8 mouse cellular contexts compared by ENCODE assay signal in the genomic region with DNA sequence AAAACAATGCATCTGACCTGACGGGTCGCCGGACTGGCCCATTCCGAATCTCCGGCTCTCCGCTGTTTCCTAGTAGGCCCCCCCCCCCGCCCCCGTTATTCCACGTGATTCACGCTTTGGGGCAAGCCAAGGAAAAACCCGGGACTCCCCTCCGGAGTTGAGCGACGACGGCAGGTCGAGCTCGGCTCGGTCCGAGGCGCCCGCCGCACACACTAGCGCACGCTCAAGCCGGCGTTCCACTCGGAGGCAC.
DNase-seq lines count a peak whose midpoint lies in the region; ATAC-seq and TF ChIP-seq lines count a peak whose summit lies in the region.

No protein-coding gene starts in this region.

- no peak for TF ChIP-seq EP300 in liver, postnatal 0 days (IDR thresholded peaks at IDR 0.05; ENCODE audit: low read depth)

- peaks cover 43% of the 10 kb centered on the region for H3K27me3 ChIP-seq in heart, embryonic 14.5 days (ENCODE audit: control insufficient read depth, insufficient read depth, low read length)
- peaks cover 61% of the 10 kb centered on the region for H3K27me3 ChIP-seq in E14TG2a.4 (ENCODE audit: insufficient read depth, low read length)
- H3K27me3 ChIP-seq in forebrain, embryonic 13.5 days = peaks cover 88% of the 10 kb centered on the region
- H3K27me3 ChIP-seq in liver, postnatal 0 days (ENCODE audit: insufficient read depth, low read length) = peaks cover 44% of the 10 kb centered on the region

- H3K36me3 ChIP-seq in heart, embryonic 14.5 days (ENCODE audit: control insufficient read depth, insufficient read depth, low read length) = no peaks in the 10 kb centered on the region
- no peaks in the 10 kb centered on the region for H3K36me3 ChIP-seq in E14TG2a.4 (ENCODE audit: insufficient read depth, low read length)
- H3K36me3 ChIP-seq in forebrain, embryonic 13.5 days (ENCODE audit: poor library complexity, severe bottlenecking) = no peaks in the 10 kb centered on the region
- H3K36me3 ChIP-seq in liver, postnatal 0 days (replicated peaks; ENCODE audit: insufficient read depth, low read length) = no peaks in the 10 kb centered on the region

- H3K27ac ChIP-seq in heart, embryonic 14.5 days (replicated peaks in 1 of 2; ENCODE audit: control insufficient read depth in 1 of 2, insufficient read depth in 1 of 2, low read depth in 2 of 2, low read length in 2 of 2) = peak overlapping the region; percentile 28 to 88; a peak in 3 of 4 replicates
- H3K27ac ChIP-seq in forebrain, embryonic 13.5 days = peak overlapping the region; percentile 92
- H3K27ac ChIP-seq in liver, postnatal 0 days (ENCODE audit: low read depth) = peak overlapping the region; percentile 73

- peaks cover 13 to 17% of the 10 kb centered on the region in 2 experiments for H3K4me1 ChIP-seq in heart, embryonic 14.5 days (ENCODE audit: control insufficient read depth in 2 of 2, insufficient read depth in 2 of 2, low read length in 2 of 2)
- peaks cover 50% of the 10 kb centered on the region for H3K4me1 ChIP-seq in E14TG2a.4 (replicated peaks; ENCODE audit: low read depth, low read length)
- peaks cover 41% of the 10 kb centered on the region for H3K4me1 ChIP-seq in forebrain, embryonic 13.5 days
- peaks cover 8% of the 10 kb centered on the region for H3K4me1 ChIP-seq in liver, postnatal 0 days (ENCODE audit: insufficient read depth)

- H3K4me2 ChIP-seq in heart, embryonic 14.5 days (ENCODE audit: low read length) = peak overlapping the region; percentile 80
- peak overlapping the region; percentile 71 for H3K4me2 ChIP-seq in forebrain, embryonic 13.5 days
- H3K4me2 ChIP-seq in liver, postnatal 0 days (ENCODE audit: low read depth, low read length) = peak overlapping the region; percentile 93

- peak overlapping the region; percentile 87 for H3K9ac ChIP-seq in heart, embryonic 14.5 days (ENCODE audit: low read length)
- H3K9ac ChIP-seq in forebrain, embryonic 13.5 days = peak overlapping the region; percentile 84
- peak overlapping the region; percentile 75 for H3K9ac ChIP-seq in liver, postnatal 0 days (replicated peaks)

- no peak for TF ChIP-seq CTCF in E14TG2a.4 (conservative IDR thresholded peaks at IDR 0.05; ENCODE audit: low read length)
- TF ChIP-seq CTCF in liver, postnatal 0 days (IDR thresholded peaks at IDR 0.05; ENCODE audit: low read depth) = no peak

- peak overlapping the region; percentile 66 to 79 for H3K4me3 ChIP-seq in heart, embryonic 14.5 days (ENCODE audit: control insufficient read depth in 1 of 2, insufficient read depth in 1 of 2, low read depth in 1 of 2, low read length in 2 of 2)
- H3K4me3 ChIP-seq in E14TG2a.4 (replicated peaks; ENCODE audit: low read length) = peak overlapping the region; percentile 77
- peak overlapping the region; percentile 64 for H3K4me3 ChIP-seq in forebrain, embryonic 13.5 days
- peak overlapping the region; percentile 77 for H3K4me3 ChIP-seq in liver, postnatal 0 days (ENCODE audit: low read depth, low read length)

- no peak for ATAC-seq in heart, embryonic 14.5 days (ENCODE audit: insufficient number of reproducible peaks, insufficient read depth, low FRiP score, low read depth)
- no peak for ATAC-seq in forebrain, embryonic 13.5 days
- 0 out of 2 replicates have a peak, but pooled peaks have one; percentile 8 for ATAC-seq in liver, postnatal 0 days

- DNase-seq in heart, adult 8-10 months (ENCODE audit: low spot score) = no peak
- no peak for DNase-seq in liver, postnatal 0 days
- DNase-seq in urinary bladder, postnatal 25 days (ENCODE audit: low spot score) = no peak
- no peak for DNase-seq in urinary bladder, postnatal 14 days (ENCODE audit: low spot score)
- no peak for DNase-seq in cerebellum, postnatal 10 days

- H3K9me3 ChIP-seq in heart, embryonic 14.5 days (ENCODE audit: control insufficient read depth, low read length) = no peaks in the 10 kb centered on the region
- H3K9me3 ChIP-seq in E14TG2a.4 (ENCODE audit: low read length) = no peaks in the 10 kb centered on the region
- H3K9me3 ChIP-seq in forebrain, embryonic 13.5 days (replicated peaks) = no peaks in the 10 kb centered on the region
- H3K9me3 ChIP-seq in liver, postnatal 0 days (ENCODE audit: low read length) = no peaks in the 10 kb centered on the region

- under 1% methylated on average over 26 of the region's 27 CpGs for WGBS in heart, embryonic 14.5 days
- under 1% methylated on average over 25 of the region's 27 CpGs for WGBS in forebrain, embryonic 13.5 days
- whole genome bisulfite sequencing in liver, postnatal 0 days (ENCODE audit: insufficient replicate concordance) = 4% methylated on average over 21 of the region's 27 CpGs
